ENCODE assay signal across 14 mouse cellular contexts in the genomic region with DNA sequence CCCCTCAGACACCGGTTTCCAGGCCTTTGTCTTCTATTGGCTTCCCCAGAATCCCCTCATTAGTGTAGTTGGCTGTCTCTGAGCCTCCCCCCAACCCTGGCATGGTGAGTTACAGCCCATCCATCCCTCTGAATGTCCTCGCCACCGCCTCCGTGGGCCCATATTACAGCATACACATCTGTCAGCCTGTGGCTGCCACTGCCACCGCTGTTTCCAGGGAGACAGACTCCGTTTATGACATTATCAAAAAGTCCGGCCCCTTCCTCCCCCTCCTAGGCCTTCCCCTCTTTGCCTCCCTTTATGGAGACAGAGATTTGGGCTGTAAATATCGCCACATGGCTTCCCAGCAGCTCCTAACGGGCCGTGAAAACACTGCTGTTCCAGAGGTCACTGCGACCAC. TPM values are rescaled to one million over a fixed set of nuclear protein-coding genes. Genes with fewer than 3 reads are reported as not detected.
A peak's percentile ranks its signal among the peaks of the same experiment; 100 is the strongest.
DNase-seq lines count a peak whose midpoint lies in the region; ATAC-seq and TF ChIP-seq lines count a peak whose summit lies in the region.
"Had no signal": no experiment of that assay in that cellular context is flagged by ENCODE, and none has a peak within 500 bp of the region (broad histone marks: within the 10 kb centered on the region; RNA-seq: fewer than 3 reads in every experiment).

No protein-coding gene starts in this region.

- no peak overlapping the region for H3K4me3 ChIP-seq in heart, adult 2 months
- no peak overlapping the region for H3K4me3 ChIP-seq in hindbrain, embryonic 15.5 days
- no peak overlapping the region for H3K4me3 ChIP-seq in midbrain, postnatal 0 days (ENCODE audit: low read depth, low read length)
- no peak overlapping the region for H3K4me3 ChIP-seq in intestine, embryonic 15.5 days (replicated peaks)
- H3K4me3 ChIP-seq: embryonic facial prominence, embryonic 13.5 days; forebrain, embryonic 15.5 days had no signal

- 41% methylated on average over 11 of the region's 11 CpGs for WGBS in heart, adult 2 months
- 18% methylated on average over 11 of the region's 11 CpGs for WGBS in hindbrain, embryonic 15.5 days
- WGBS in midbrain, postnatal 0 days: 29% methylated on average over 11 of the region's 11 CpGs
- WGBS in intestine, embryonic 15.5 days: 19% methylated on average over 11 of the region's 11 CpGs

- intact Hi-C loops in heart, adult 2 months (cut with DNase I): no loop called here

- H3K9me3 ChIP-seq in hindbrain, embryonic 15.5 days: no peaks in the 10 kb centered on the region
- no peaks in the 10 kb centered on the region for H3K9me3 ChIP-seq in midbrain, postnatal 0 days (ENCODE audit: low read length)
- no peaks in the 10 kb centered on the region for H3K9me3 ChIP-seq in intestine, embryonic 15.5 days
- H3K9me3 ChIP-seq: embryonic facial prominence, embryonic 13.5 days; forebrain, embryonic 15.5 days had no signal

- TF ChIP-seq EP300 in heart, adult 2 months (IDR thresholded peaks at IDR 0.05; ENCODE audit: insufficient read depth, low read depth, low read length): no peak

- TF ChIP-seq POLR2A in heart, adult 2 months (IDR thresholded peaks at IDR 0.05; ENCODE audit: insufficient read depth, low read depth, low read length): no peak

- ATAC-seq in hindbrain, embryonic 15.5 days (ENCODE audit: low FRiP score, low read depth): peak; percentile 65; the same call in 1 of the 2 replicates
- ATAC-seq in midbrain, postnatal 0 days (ENCODE audit: low FRiP score): no peak; the same call in 1 of the 2 replicates
- no peak for ATAC-seq in intestine, embryonic 15.5 days
- ATAC-seq: forebrain, embryonic 15.5 days had no signal

- peak; percentile 11 for DNase-seq in heart, postnatal 4 days
- DNase-seq in heart, adult 2 months: no peak
- peak; percentile 35 for DNase-seq in brain, adult 2 months (ENCODE audit: low read depth, low spot score)
- DNase-seq in midbrain, postnatal 0 days (ENCODE audit: low spot score): peak; percentile 46
- DNase-seq in T-cell, adult 2 months (ENCODE audit: low spot score): no peak
- DNase-seq in thymus, postnatal 14 days: no peak
- DNase-seq: adrenal gland, postnatal 25 days; cerebellum, adult 8-10 months; heart, adult 18-20 months had no signal

- no peak overlapping the region for H3K27ac ChIP-seq in heart, adult 2 months
- peak overlapping the region; percentile 7; the same call in 1 of the 2 replicates for H3K27ac ChIP-seq in hindbrain, embryonic 15.5 days (replicated peaks)
- no peak overlapping the region for H3K27ac ChIP-seq in midbrain, postnatal 0 days (ENCODE audit: low read depth, low read length)
- H3K27ac ChIP-seq in intestine, embryonic 15.5 days: no peak overlapping the region
- H3K27ac ChIP-seq: embryonic facial prominence, embryonic 13.5 days; forebrain, embryonic 15.5 days; macrophage had no signal

- TF ChIP-seq CTCF in heart, adult 2 months (IDR thresholded peaks at IDR 0.05): no peak
- TF ChIP-seq CTCF in midbrain, postnatal 0 days (IDR thresholded peaks at IDR 0.05): no peak

- H3K27me3 ChIP-seq in heart, adult 2 months (ENCODE audit: control insufficient read depth, insufficient read depth, low read length): no peaks in the 10 kb centered on the region
- no peaks in the 10 kb centered on the region for H3K27me3 ChIP-seq in hindbrain, embryonic 15.5 days
- H3K27me3 ChIP-seq in midbrain, postnatal 0 days (ENCODE audit: insufficient read depth, low read length): no peaks in the 10 kb centered on the region
- H3K27me3 ChIP-seq in intestine, embryonic 15.5 days (replicated peaks): no peaks in the 10 kb centered on the region
- H3K27me3 ChIP-seq: embryonic facial prominence, embryonic 13.5 days had no signal

- H3K79me2 ChIP-seq in heart, adult 2 months (replicated peaks; ENCODE audit: control insufficient read depth, insufficient read depth, low read length): no peaks in the 10 kb centered on the region

- no peak overlapping the region for H3K4me2 ChIP-seq in hindbrain, embryonic 15.5 days
- H3K4me2 ChIP-seq in midbrain, postnatal 0 days (ENCODE audit: low read depth, low read length, poor library complexity, severe bottlenecking): no peak overlapping the region
- no peak overlapping the region for H3K4me2 ChIP-seq in intestine, embryonic 15.5 days (replicated peaks)
- H3K4me2 ChIP-seq: embryonic facial prominence, embryonic 13.5 days; forebrain, embryonic 15.5 days had no signal

- H3K36me3 ChIP-seq in heart, adult 2 months (ENCODE audit: control insufficient read depth, insufficient read depth, low read length): no peaks in the 10 kb centered on the region
- no peaks in the 10 kb centered on the region for H3K36me3 ChIP-seq in hindbrain, embryonic 15.5 days
- H3K36me3 ChIP-seq in midbrain, postnatal 0 days (ENCODE audit: insufficient read depth, low read length): no peaks in the 10 kb centered on the region
- H3K36me3 ChIP-seq in intestine, embryonic 15.5 days: no peaks in the 10 kb centered on the region
- H3K36me3 ChIP-seq: embryonic facial prominence, embryonic 13.5 days; forebrain, embryonic 15.5 days had no signal

- H3K9ac ChIP-seq in heart, adult 2 months (ENCODE audit: low read depth, low read length): no peak overlapping the region
- H3K9ac ChIP-seq in hindbrain, embryonic 15.5 days: no peak overlapping the region
- no peak overlapping the region; the same call in 1 of the 2 replicates for H3K9ac ChIP-seq in midbrain, postnatal 0 days (replicated peaks; ENCODE audit: low read length, poor library complexity, severe bottlenecking)
- H3K9ac ChIP-seq in intestine, embryonic 15.5 days: no peak overlapping the region
- H3K9ac ChIP-seq: embryonic facial prominence, embryonic 13.5 days; forebrain, embryonic 15.5 days had no signal

- no peaks in the 10 kb centered on the region for H3K4me1 ChIP-seq in heart, adult 2 months (ENCODE audit: control insufficient read depth, insufficient read depth, low read length)
- H3K4me1 ChIP-seq in hindbrain, embryonic 15.5 days (replicated peaks): peaks cover 24% of the 10 kb centered on the region
- peaks cover 10% of the 10 kb centered on the region for H3K4me1 ChIP-seq in midbrain, postnatal 0 days (ENCODE audit: insufficient read depth, low read length)
- H3K4me1 ChIP-seq in intestine, embryonic 15.5 days (replicated peaks): no peaks in the 10 kb centered on the region

RNA-seq across cellular contexts. Expression of a gene that starts 38.5 kb away (rescaled TPM):
- total RNA-seq in heart, postnatal 4 days (2021): 1 to 10 TPM; 2.9 to 3.0 TPM
- 1 to 10 TPM; 1.2 to 1.3 TPM for total RNA-seq in heart, adult 2 months (2021)
- 5.5 and 6.1 TPM in 2 replicates for polyA plus RNA-seq in heart, adult 2 months (2012; rRNA removed)
- polyA plus RNA-seq in hindbrain, embryonic 15.5 days (2015; fragmentation: Nextera tagmentation; extraction: Ambion mirVana): 71.8 and 93.4 TPM in 2 replicates
- total RNA-seq in midbrain, postnatal 0 days (2014; rRNA removed): 145 and 192 TPM in 2 replicates
- polyA plus RNA-seq in midbrain, postnatal 0 days (2015; fragmentation: Nextera tagmentation; extraction: Ambion mirVana): 110 and 114 TPM in 2 replicates
- 2.0 and 2.2 TPM in 2 replicates for polyA plus RNA-seq in intestine, embryonic 15.5 days (2015; fragmentation: Nextera tagmentation; extraction: Ambion mirVana)
- polyA plus RNA-seq: macrophage had no signal

Comparison
In these comparisons a context has a peak if more than half of its experiments do, and no peak if none do; other contexts are left out.
1. DNase-seq: peak in heart, postnatal 4 days (single experiment), brain, adult 2 months (single experiment) and midbrain, postnatal 0 days (single experiment); none in heart, adult 2 months (0 of 2), T-cell, adult 2 months (single experiment) and thymus, postnatal 14 days (single experiment).
2. RNA of a gene that starts 38.5 kb away (polyA plus RNA-seq): 110 to 114 TPM in midbrain, postnatal 0 days and 71.8 to 93.4 TPM in hindbrain, embryonic 15.5 days; 5.5 to 6.1 TPM in heart, adult 2 months and 2.0 to 2.2 TPM in intestine, embryonic 15.5 days; every median in the first group is over 10 times any median in the second.